In the genomic region with DNA sequence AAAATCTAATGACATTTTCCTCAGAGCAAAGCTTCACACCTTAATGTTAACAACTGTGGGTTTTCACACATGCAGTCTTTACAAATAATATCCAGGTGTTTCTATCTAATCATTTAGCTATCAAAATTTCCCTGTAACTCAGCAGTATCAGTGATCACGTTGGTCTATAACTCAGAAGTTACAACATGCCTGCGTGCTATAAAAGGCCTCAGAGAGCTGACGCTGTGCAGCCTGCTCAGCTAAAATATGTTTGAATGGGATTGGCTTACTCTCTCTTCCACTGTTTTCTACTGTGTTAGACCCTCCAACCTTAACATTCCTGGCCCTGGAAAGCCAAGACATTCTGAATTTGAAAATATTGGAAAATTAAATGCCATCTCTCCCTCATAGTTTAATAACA, we compare ENCODE assay signal across 26 mouse cellular contexts. TPM values are rescaled to one million over a fixed set of nuclear protein-coding genes. Genes with fewer than 3 reads are reported as not detected.
A peak's percentile ranks its signal among the peaks of the same experiment; 100 is the strongest.
DNase-seq lines count a peak whose midpoint lies in the region; ATAC-seq and TF ChIP-seq lines count a peak whose summit lies in the region.
"Had no signal": no experiment of that assay in that cellular context is flagged by ENCODE, and none has a peak within 500 bp of the region (broad histone marks: within the 10 kb centered on the region; RNA-seq: fewer than 3 reads in every experiment).

No protein-coding gene starts in this region.

- peaks cover 32% of the 10 kb centered on the region for H3K4me1 ChIP-seq in hindbrain, embryonic 13.5 days (replicated peaks)
- H3K4me1 ChIP-seq in hindbrain, embryonic 14.5 days (replicated peaks; ENCODE audit: control insufficient read depth, insufficient read depth, low read length), result peaks cover 27% of the 10 kb centered on the region
- 0 out of 2 replicates have a peak, but pooled peaks cover 10% of the 10 kb centered on the region for H3K4me1 ChIP-seq in midbrain, embryonic 14.5 days (ENCODE audit: control insufficient read depth, insufficient read depth, low read length)
- H3K4me1 ChIP-seq in midbrain, embryonic 15.5 days, result 0 out of 2 replicates have a peak, but pooled peaks cover 3% of the 10 kb centered on the region
- H3K4me1 ChIP-seq in neural tube, embryonic 15.5 days, result peaks cover 17% of the 10 kb centered on the region
- H3K4me1 ChIP-seq: forebrain, embryonic 13.5 days; heart, embryonic 10.5 days; heart, embryonic 13.5 days had no signal

- H3K9me3 ChIP-seq in hindbrain, embryonic 13.5 days, result no peaks in the 10 kb centered on the region
- H3K9me3 ChIP-seq in hindbrain, embryonic 14.5 days (ENCODE audit: control insufficient read depth, low read length), result no peaks in the 10 kb centered on the region
- H3K9me3 ChIP-seq in midbrain, embryonic 14.5 days (ENCODE audit: control insufficient read depth, low read length), result no peaks in the 10 kb centered on the region
- H3K9me3 ChIP-seq in midbrain, embryonic 15.5 days, result no peaks in the 10 kb centered on the region
- H3K9me3 ChIP-seq in neural tube, embryonic 15.5 days (replicated peaks), result no peaks in the 10 kb centered on the region
- H3K9me3 ChIP-seq: forebrain, embryonic 10.5 days; forebrain, embryonic 13.5 days; heart, embryonic 10.5 days; heart, embryonic 13.5 days had no signal

- H3K27ac ChIP-seq in hindbrain, embryonic 13.5 days, result 0 out of 2 replicates have a peak overlapping the region, but pooled peaks have one; percentile 27
- no peak overlapping the region for H3K27ac ChIP-seq in hindbrain, embryonic 14.5 days
- H3K27ac ChIP-seq in layer of hippocampus, adult 2 months, result peak overlapping the region; percentile 69
- 0 out of 2 replicates have a peak overlapping the region, but pooled peaks have one; percentile 20 for H3K27ac ChIP-seq in midbrain, embryonic 14.5 days (replicated peaks; ENCODE audit: low read depth, low read length)
- H3K27ac ChIP-seq in midbrain, embryonic 15.5 days, result no peak overlapping the region
- H3K27ac ChIP-seq in neural tube, embryonic 15.5 days (replicated peaks), result peak overlapping the region; percentile 41
- H3K27ac ChIP-seq: forebrain, embryonic 10.5 days; forebrain, embryonic 13.5 days; heart, adult 2 months; heart, embryonic 10.5 days; heart, embryonic 13.5 days had no signal

- ATAC-seq in hindbrain, embryonic 13.5 days (ENCODE audit: low FRiP score), result no peak
- ATAC-seq in hindbrain, embryonic 14.5 days (ENCODE audit: low FRiP score), result no peak
- no peak for ATAC-seq in midbrain, embryonic 14.5 days (ENCODE audit: low FRiP score, low TSS enrichment)
- no peak for ATAC-seq in midbrain, embryonic 15.5 days (replicated peaks)
- no peak for ATAC-seq in neural tube, embryonic 15.5 days (ENCODE audit: low FRiP score)
- ATAC-seq: Patski had no signal

- no peaks in the 10 kb centered on the region for H3K27me3 ChIP-seq in hindbrain, embryonic 13.5 days
- no peaks in the 10 kb centered on the region for H3K27me3 ChIP-seq in hindbrain, embryonic 14.5 days (ENCODE audit: control insufficient read depth, insufficient read depth, low read length)
- H3K27me3 ChIP-seq in midbrain, embryonic 14.5 days (ENCODE audit: control insufficient read depth, insufficient read depth, low read length), result no peaks in the 10 kb centered on the region
- no peaks in the 10 kb centered on the region for H3K27me3 ChIP-seq in midbrain, embryonic 15.5 days (replicated peaks)
- H3K27me3 ChIP-seq in neural tube, embryonic 15.5 days (replicated peaks), result no peaks in the 10 kb centered on the region
- H3K27me3 ChIP-seq: forebrain, embryonic 13.5 days; heart, embryonic 13.5 days had no signal

- H3K4me3 ChIP-seq in hindbrain, embryonic 13.5 days, result no peak overlapping the region
- no peak overlapping the region for H3K4me3 ChIP-seq in hindbrain, embryonic 14.5 days (replicated peaks; ENCODE audit: low read length)
- no peak overlapping the region for H3K4me3 ChIP-seq in layer of hippocampus, adult 2 months
- H3K4me3 ChIP-seq in midbrain, embryonic 14.5 days (replicated peaks; ENCODE audit: low read depth, low read length), result no peak overlapping the region
- no peak overlapping the region for H3K4me3 ChIP-seq in midbrain, embryonic 15.5 days
- H3K4me3 ChIP-seq in neural tube, embryonic 15.5 days (replicated peaks), result no peak overlapping the region
- H3K4me3 ChIP-seq: forebrain, embryonic 10.5 days; forebrain, embryonic 13.5 days; heart, adult 2 months; heart, embryonic 10.5 days; heart, embryonic 13.5 days had no signal

- TF ChIP-seq CTCF in layer of hippocampus, adult 2 months (conservative IDR thresholded peaks at IDR 0.05), result no peak

- 70% methylated on average over 3 of the region's 3 CpGs for WGBS in hindbrain, embryonic 13.5 days
- 74% methylated on average over 3 of the region's 3 CpGs for WGBS in hindbrain, embryonic 14.5 days
- WGBS in midbrain, embryonic 14.5 days, result 87% methylated on average over 3 of the region's 3 CpGs
- 81% methylated on average over 3 of the region's 3 CpGs for WGBS in midbrain, embryonic 15.5 days
- WGBS in neural tube, embryonic 15.5 days, result 28% methylated on average over 3 of the region's 3 CpGs

- DNase-seq in hindbrain, embryonic 14.5 days (ENCODE audit: low spot score), result no peak
- DNase-seq in layer of hippocampus, adult 2 months (ENCODE audit: low spot score in 2 of 2), result no peak
- no peak for DNase-seq in layer of hippocampus, adult 9-10 months (ENCODE audit: low spot score)
- DNase-seq in midbrain, embryonic 14.5 days, result no peak
- DNase-seq: adrenal gland, postnatal 10 days; adrenal gland, postnatal 36 days; B cell, adult 2 months; cerebellum, adult 18-20 months; cerebellum, adult 9-10 months; cerebellum, postnatal 14 days; gastrocnemius, postnatal 10 days; gastrocnemius, postnatal 36 days; heart, adult 2 months; heart, postnatal 14 days; heart, postnatal 4 days had no signal

- no peak overlapping the region for H3K4me2 ChIP-seq in hindbrain, embryonic 13.5 days
- H3K4me2 ChIP-seq in hindbrain, embryonic 14.5 days (replicated peaks), result no peak overlapping the region
- no peak overlapping the region for H3K4me2 ChIP-seq in midbrain, embryonic 14.5 days (ENCODE audit: low read length)
- H3K4me2 ChIP-seq in midbrain, embryonic 15.5 days, result no peak overlapping the region
- no peak overlapping the region for H3K4me2 ChIP-seq in neural tube, embryonic 15.5 days
- H3K4me2 ChIP-seq: forebrain, embryonic 13.5 days; heart, embryonic 13.5 days had no signal

- no peak overlapping the region for H3K9ac ChIP-seq in hindbrain, embryonic 13.5 days
- H3K9ac ChIP-seq in hindbrain, embryonic 14.5 days, result no peak overlapping the region
- H3K9ac ChIP-seq in midbrain, embryonic 14.5 days (replicated peaks; ENCODE audit: low read length), result no peak overlapping the region
- no peak overlapping the region for H3K9ac ChIP-seq in midbrain, embryonic 15.5 days
- no peak overlapping the region for H3K9ac ChIP-seq in neural tube, embryonic 15.5 days (replicated peaks)
- H3K9ac ChIP-seq: forebrain, embryonic 13.5 days; heart, embryonic 13.5 days had no signal

- H3K36me3 ChIP-seq in hindbrain, embryonic 13.5 days, result 0 out of 2 replicates have a peak, but pooled peaks cover 3% of the 10 kb centered on the region
- no peaks in the 10 kb centered on the region for H3K36me3 ChIP-seq in hindbrain, embryonic 14.5 days (replicated peaks; ENCODE audit: control insufficient read depth, insufficient read depth)
- no peaks in the 10 kb centered on the region for H3K36me3 ChIP-seq in midbrain, embryonic 14.5 days (ENCODE audit: control insufficient read depth, insufficient read depth, low read length)
- no peaks in the 10 kb centered on the region for H3K36me3 ChIP-seq in midbrain, embryonic 15.5 days (replicated peaks)
- no peaks in the 10 kb centered on the region for H3K36me3 ChIP-seq in neural tube, embryonic 15.5 days
- H3K36me3 ChIP-seq: G1E; heart, embryonic 10.5 days; heart, embryonic 13.5 days had no signal

RNA-seq across cellular contexts. Expression of a gene that starts 28.2 kb away (rescaled TPM):
- polyA plus RNA-seq in hindbrain, embryonic 13.5 days (2015; fragmentation: Nextera tagmentation; extraction: Ambion mirVana), result 94.8 and 97.1 TPM in 2 replicates
- 101 and 118 TPM in 2 replicates for polyA plus RNA-seq in hindbrain, embryonic 14.5 days (2014; fragmentation: Nextera tagmentation; extraction: Ambion mirVana)
- total RNA-seq in layer of hippocampus, adult 2 months (2021), result 100 to 1,000 TPM in 1 of 2 experiments, 10 to 100 TPM in 1; 97.3 to 101 TPM
- 63.5 and 103 TPM in 2 replicates for polyA plus RNA-seq in midbrain, embryonic 14.5 days (2014; fragmentation: Nextera tagmentation; extraction: Ambion mirVana)
- polyA plus RNA-seq in midbrain, embryonic 15.5 days (2015; fragmentation: Nextera tagmentation; extraction: Ambion mirVana), result 58.2 and 58.4 TPM in 2 replicates
- polyA plus RNA-seq in neural tube, embryonic 15.5 days (2015; fragmentation: Nextera tagmentation; extraction: Ambion mirVana), result 56.9 and 63.4 TPM in 2 replicates
- total RNA-seq: CH12.LX; G1E; granulocyte monocyte progenitor cell, adult 5-6 weeks had no signal
- polyA plus RNA-seq: G1E had no signal

Comparison
In these comparisons a context has a peak if more than half of its experiments do, and no peak if none do; other contexts are left out.
1. H3K27ac ChIP-seq: peak in hindbrain, embryonic 13.5 days (single experiment), layer of hippocampus, adult 2 months (single experiment), midbrain, embryonic 14.5 days (single experiment) and neural tube, embryonic 15.5 days (single experiment); none in hindbrain, embryonic 14.5 days (single experiment) and midbrain, embryonic 15.5 days (single experiment).